Mouse (Mus musculus): ENCODE data around the gene Trmt11. TPM values are rescaled to one million over a fixed set of nuclear protein-coding genes. Genes with fewer than 3 reads are reported as not detected.

Trmt11 gene
- total RNA-seq, 1 experiment, result 21.9 TPM

DNA sequence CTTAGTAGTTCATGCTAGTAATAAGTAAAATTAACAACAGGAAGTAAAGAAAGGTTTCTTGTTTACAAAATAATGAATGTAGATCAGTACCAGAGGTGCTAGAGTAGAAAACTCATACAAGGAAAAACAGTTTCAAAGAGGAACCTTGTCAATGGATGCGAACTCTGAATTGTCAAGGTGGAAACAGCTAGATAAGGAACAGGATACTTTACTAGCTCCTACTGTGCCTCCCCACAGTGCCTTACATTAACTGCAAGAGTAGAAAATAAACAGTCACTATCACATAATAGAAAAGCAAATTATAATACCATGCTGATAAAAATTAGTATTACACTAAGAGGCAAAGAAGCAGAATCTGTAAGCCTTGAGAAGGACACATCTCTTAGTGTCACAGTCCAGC lies 14.9 kb downstream of the Trmt11 start:
- peaks cover 13% of the 10 kb centered on the region for H3K36me3 ChIP-seq (ENCODE audit: control insufficient read depth, insufficient read depth, low read length, poor library complexity, severe bottlenecking)
- in situ Hi-C loops (cut with MboI; ENCODE audit: low sequenced_read_pairs in 2 of 2, unreplicated experiment in 2 of 2), result no loop called here
- H3K27ac ChIP-seq (ENCODE audit: insufficient read depth, low read depth, low read length, poor library complexity, severe bottlenecking), result no peak overlapping the region
- no peaks in the 10 kb centered on the region for H3K9me3 ChIP-seq (ENCODE audit: control insufficient read depth, insufficient read depth, low read depth, low read length)
- TF ChIP-seq ZNF384 (IDR thresholded peaks at IDR 0.05; ENCODE audit: low read depth, low read length) (no peak), MAFK (IDR thresholded peaks at IDR 0.05; ENCODE audit: insufficient read depth, low read depth, low read length) (no peak), HCFC1 (IDR thresholded peaks at IDR 0.05; ENCODE audit: borderline replicate concordance, insufficient read depth, low read length) (no peak), CHD2 (IDR thresholded peaks at IDR 0.05; ENCODE audit: low read depth, low read length) (no peak), ZC3H11A (IDR thresholded peaks at IDR 0.05; ENCODE audit: borderline replicate concordance, low read depth, low read length) (no peak)
- H3K9ac ChIP-seq (ENCODE audit: insufficient read depth, low read depth, low read length, poor library complexity, severe bottlenecking), result no peak overlapping the region
- no peaks in the 10 kb centered on the region for H3K4me1 ChIP-seq (ENCODE audit: control insufficient read depth in 2 of 2, insufficient read depth in 2 of 2, low read length in 2 of 2, poor library complexity in 1 of 2)
- H3K4me3 ChIP-seq (ENCODE audit: insufficient read depth in 1 of 2, low read depth in 1 of 2, low read length in 2 of 2, poor library complexity in 1 of 2, severe bottlenecking in 1 of 2), result no peak overlapping the region
- no peak for DNase-seq (ENCODE audit: low read depth, low spot score)

DNA sequence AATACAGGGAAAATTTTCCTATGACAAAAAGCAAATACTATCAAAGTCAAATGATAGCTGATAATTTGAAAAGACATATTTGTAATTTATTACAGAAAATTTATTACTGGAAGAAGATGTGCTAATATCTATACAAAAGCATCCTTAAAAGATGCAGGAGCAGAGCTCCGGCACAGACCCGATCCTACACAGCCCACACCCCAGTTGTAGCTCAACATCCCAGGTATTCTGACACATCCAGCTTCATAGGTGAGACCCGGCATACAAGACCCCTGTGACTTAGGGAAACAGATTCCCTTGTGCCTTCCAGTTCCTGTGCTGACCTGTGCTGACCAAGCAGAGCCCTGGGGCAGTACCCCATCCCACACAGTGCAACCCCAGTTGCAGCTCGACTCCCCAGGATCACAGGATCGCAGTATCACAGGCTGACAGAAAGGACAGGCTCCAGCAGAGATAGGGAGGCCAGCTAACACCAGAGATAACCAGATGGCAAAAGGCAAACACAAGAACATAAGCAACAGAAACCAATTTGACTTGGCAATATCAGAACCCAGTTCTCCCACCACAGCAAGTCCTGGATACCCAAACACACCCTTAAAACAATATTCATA lies 22.8 kb downstream of the Trmt11 start:
- in situ Hi-C loops (cut with MboI; ENCODE audit: low sequenced_read_pairs in 2 of 2, unreplicated experiment in 2 of 2), result no loop called here
- Histone ChIP-seq H3K4me1 (ENCODE audit: control insufficient read depth in 2 of 2, insufficient read depth in 2 of 2, low read length in 2 of 2, poor library complexity in 1 of 2) (no peaks in the 10 kb centered on the region), H3K9me3 (ENCODE audit: control insufficient read depth, insufficient read depth, low read depth, low read length) (no peaks in the 10 kb centered on the region), H3K27ac (ENCODE audit: insufficient read depth, low read depth, low read length, poor library complexity, severe bottlenecking) (no peak overlapping the region), H3K9ac (ENCODE audit: insufficient read depth, low read depth, low read length, poor library complexity, severe bottlenecking) (no peak overlapping the region), H3K4me3 (ENCODE audit: insufficient read depth in 1 of 2, low read depth in 1 of 2, low read length in 2 of 2, poor library complexity in 1 of 2, severe bottlenecking in 1 of 2) (no peak overlapping the region), H3K36me3 (ENCODE audit: control insufficient read depth, insufficient read depth, low read length, poor library complexity, severe bottlenecking) (peaks cover 8% of the 10 kb centered on the region; the same call in 1 of the 2 replicates)
- DNase-seq (ENCODE audit: low read depth, low spot score), result no peak
- TF ChIP-seq CHD2 (IDR thresholded peaks at IDR 0.05; ENCODE audit: low read depth, low read length) (no peak), HCFC1 (IDR thresholded peaks at IDR 0.05; ENCODE audit: borderline replicate concordance, insufficient read depth, low read length) (no peak), MAFK (IDR thresholded peaks at IDR 0.05; ENCODE audit: insufficient read depth, low read depth, low read length) (no peak), ZNF384 (IDR thresholded peaks at IDR 0.05; ENCODE audit: low read depth, low read length) (no peak)

GRCm38 (mm10) chr10:30566364-30566763 lies 34.2 kb downstream of the Trmt11 start:
- H3K36me3 ChIP-seq (ENCODE audit: control insufficient read depth, insufficient read depth, low read length, poor library complexity, severe bottlenecking), result peaks cover 10% of the 10 kb centered on the region
- no peaks in the 10 kb centered on the region for H3K4me1 ChIP-seq (ENCODE audit: control insufficient read depth in 2 of 2, insufficient read depth in 2 of 2, low read length in 2 of 2, poor library complexity in 1 of 2)
- no peak for DNase-seq (ENCODE audit: low read depth, low spot score)
- no peaks in the 10 kb centered on the region for H3K9me3 ChIP-seq (ENCODE audit: control insufficient read depth, insufficient read depth, low read depth, low read length)
- TF ChIP-seq ZNF384 (IDR thresholded peaks at IDR 0.05; ENCODE audit: low read depth, low read length), result no peak
- no peak for TF ChIP-seq ZC3H11A (IDR thresholded peaks at IDR 0.05; ENCODE audit: borderline replicate concordance, low read depth, low read length)
- TF ChIP-seq MAFK (IDR thresholded peaks at IDR 0.05; ENCODE audit: insufficient read depth, low read depth, low read length), result no peak
- TF ChIP-seq CHD2 (IDR thresholded peaks at IDR 0.05; ENCODE audit: low read depth, low read length), result no peak
- TF ChIP-seq HCFC1 (IDR thresholded peaks at IDR 0.05; ENCODE audit: borderline replicate concordance, insufficient read depth, low read length), result no peak
- in situ Hi-C loops (cut with MboI; ENCODE audit: low sequenced_read_pairs in 2 of 2, unreplicated experiment in 2 of 2), result no loop called here
- H3K4me3 ChIP-seq (ENCODE audit: insufficient read depth in 1 of 2, low read depth in 1 of 2, low read length in 2 of 2, poor library complexity in 1 of 2, severe bottlenecking in 1 of 2), result no peak overlapping the region
- no peak overlapping the region for H3K27ac ChIP-seq (ENCODE audit: insufficient read depth, low read depth, low read length, poor library complexity, severe bottlenecking)
- no peak overlapping the region for H3K9ac ChIP-seq (ENCODE audit: insufficient read depth, low read depth, low read length, poor library complexity, severe bottlenecking)

DNA sequence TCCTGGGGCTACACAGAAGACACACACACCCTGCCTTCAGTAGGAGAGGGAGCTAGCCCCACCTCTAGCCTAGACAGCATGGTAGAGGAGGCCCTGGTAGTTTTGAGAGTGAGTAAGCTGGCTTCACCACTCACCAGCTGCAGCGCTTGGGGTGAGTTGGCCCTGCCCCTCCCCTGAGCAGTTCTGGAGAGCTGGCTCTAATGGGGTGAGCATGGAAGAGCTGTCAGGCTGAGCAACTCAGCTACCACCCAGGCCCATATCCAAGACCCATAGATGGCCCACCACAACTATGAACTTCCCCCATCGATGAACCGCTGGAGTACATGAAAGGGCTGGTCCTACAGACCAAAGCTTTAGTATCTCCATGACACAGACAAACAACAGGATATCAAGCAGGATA lies 35.9 kb downstream of the Trmt11 start:
- in situ Hi-C loops (cut with MboI; ENCODE audit: low sequenced_read_pairs in 2 of 2, unreplicated experiment in 2 of 2), result no loop called here
- peaks cover 10% of the 10 kb centered on the region for H3K36me3 ChIP-seq (ENCODE audit: control insufficient read depth, insufficient read depth, low read length, poor library complexity, severe bottlenecking)
- DNase-seq (ENCODE audit: low read depth, low spot score), result no peak
- H3K9ac ChIP-seq (ENCODE audit: insufficient read depth, low read depth, low read length, poor library complexity, severe bottlenecking), result no peak overlapping the region
- H3K27ac ChIP-seq (ENCODE audit: insufficient read depth, low read depth, low read length, poor library complexity, severe bottlenecking), result no peak overlapping the region
- TF ChIP-seq CHD2 (IDR thresholded peaks at IDR 0.05; ENCODE audit: low read depth, low read length), result no peak
- TF ChIP-seq ZNF384 (IDR thresholded peaks at IDR 0.05; ENCODE audit: low read depth, low read length), result no peak
- no peak for TF ChIP-seq MAFK (IDR thresholded peaks at IDR 0.05; ENCODE audit: insufficient read depth, low read depth, low read length)
- no peak for TF ChIP-seq ZC3H11A (IDR thresholded peaks at IDR 0.05; ENCODE audit: borderline replicate concordance, low read depth, low read length)
- no peak for TF ChIP-seq HCFC1 (IDR thresholded peaks at IDR 0.05; ENCODE audit: borderline replicate concordance, insufficient read depth, low read length)
- no peak overlapping the region for H3K4me3 ChIP-seq (ENCODE audit: insufficient read depth in 1 of 2, low read depth in 1 of 2, low read length in 2 of 2, poor library complexity in 1 of 2, severe bottlenecking in 1 of 2)
- H3K9me3 ChIP-seq (ENCODE audit: control insufficient read depth, insufficient read depth, low read depth, low read length), result no peaks in the 10 kb centered on the region
- H3K4me1 ChIP-seq (ENCODE audit: control insufficient read depth in 2 of 2, insufficient read depth in 2 of 2, low read length in 2 of 2, poor library complexity in 1 of 2), result no peaks in the 10 kb centered on the region

All from ES-E14 (cell line).